Mouse (Mus musculus): ENCODE measurements around the gene Ncdn.
A peak's percentile ranks its signal among the peaks of the same experiment; 100 is the strongest.

The Ncdn gene

GRCm38 (mm10) chr4:126732111-126732510 is 21.1 kb downstream of the Ncdn start:
- no peak for DNase-seq (ENCODE audit: low spot score in 2 of 2)

DNA sequence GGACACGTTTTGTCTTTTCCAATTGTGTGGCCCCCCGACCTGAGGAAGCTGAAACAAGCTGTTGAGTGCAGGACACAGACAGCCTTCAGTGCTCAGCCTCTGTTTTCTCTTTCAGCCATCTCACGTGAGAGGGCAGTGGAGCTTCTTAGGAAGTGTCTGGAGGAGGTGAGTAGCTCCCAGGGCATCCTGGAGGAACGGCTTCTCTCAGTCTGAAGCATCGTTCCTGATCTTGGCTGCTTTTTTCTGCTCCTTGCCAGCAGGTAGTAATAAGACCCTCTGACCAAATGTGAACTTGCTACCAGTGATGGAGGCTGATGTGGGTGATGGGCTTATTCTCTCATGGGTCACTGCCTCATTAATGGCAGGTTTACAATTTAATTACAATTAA is 45.8 kb downstream of the Ncdn start:
- DNase-seq (ENCODE audit: low spot score in 2 of 2) = no peak

- DNase-seq (ENCODE audit: low spot score in 2 of 2) = peak in 1 of 2 experiments; percentile 20
These were observed 46.4 kb downstream of the Ncdn start for GRCm38 (mm10) chr4:126706630-126707438.

- DNase-seq (ENCODE audit: low spot score in 2 of 2) = no peak
These were observed 56.3 kb downstream of the Ncdn start for GRCm38 (mm10) chr4:126696908-126697307.

Measured in cerebellum, postnatal 4 days (tissue).